Mouse (Mus musculus): ENCODE measurements around the gene Spsb4. TPM values are rescaled to one million over a fixed set of nuclear protein-coding genes. Genes with fewer than 3 reads are reported as not detected.

Gene Spsb4
- polyA plus RNA-seq, 1 experiment, result 0.43 TPM

- DNase-seq, result no peak
- Histone ChIP-seq H3K27ac (ENCODE audit: control insufficient read depth, insufficient read depth, low read length) (no peak overlapping the region), H3K27me3 (ENCODE audit: control insufficient read depth, insufficient read depth, low read length) (no peaks in the 10 kb centered on the region), H3K36me3 (ENCODE audit: control insufficient read depth, insufficient read depth, low read length) (no peaks in the 10 kb centered on the region), H3K4me3 (ENCODE audit: control insufficient read depth, insufficient read depth, low read length) (no peak overlapping the region), H3K4me1 (replicated peaks; ENCODE audit: control insufficient read depth, insufficient read depth, low read length) (no peaks in the 10 kb centered on the region)
- no peak for TF ChIP-seq CTCF (IDR thresholded peaks at IDR 0.05; ENCODE audit: borderline replicate concordance, control insufficient read depth, extremely low read depth, insufficient read depth, low read length, poor library complexity)
- TF ChIP-seq POLR2A (IDR thresholded peaks at IDR 0.05; ENCODE audit: control insufficient read depth, extremely low read depth, insufficient read depth, low read length, poor library complexity), result no peak
- WGBS, result 94% methylated on average over 11 of the region's 11 CpGs
Measured at GRCm38 (mm10) chr9:96986797-96987473, 31.7 kb downstream of the Spsb4 start.

- Histone ChIP-seq H3K4me3 (ENCODE audit: control insufficient read depth, insufficient read depth, low read length) (no peak overlapping the region), H3K36me3 (ENCODE audit: control insufficient read depth, insufficient read depth, low read length) (no peaks in the 10 kb centered on the region), H3K4me1 (replicated peaks; ENCODE audit: control insufficient read depth, insufficient read depth, low read length) (no peaks in the 10 kb centered on the region), H3K27ac (ENCODE audit: control insufficient read depth, insufficient read depth, low read length) (no peak overlapping the region), H3K27me3 (ENCODE audit: control insufficient read depth, insufficient read depth, low read length) (no peaks in the 10 kb centered on the region)
- no peak for DNase-seq
- 96% methylated on average over 8 of the region's 8 CpGs for WGBS
- TF ChIP-seq POLR2A (IDR thresholded peaks at IDR 0.05; ENCODE audit: control insufficient read depth, extremely low read depth, insufficient read depth, low read length, poor library complexity), result no peak
- TF ChIP-seq CTCF (IDR thresholded peaks at IDR 0.05; ENCODE audit: borderline replicate concordance, control insufficient read depth, extremely low read depth, insufficient read depth, low read length, poor library complexity), result no peak
Measured at GRCm38 (mm10) chr9:96984034-96984433, 34.6 kb downstream of the Spsb4 start.

GRCm38 (mm10) chr9:96982940-96983339 lies 35.7 kb downstream of the Spsb4 start:
- Histone ChIP-seq H3K4me1 (replicated peaks; ENCODE audit: control insufficient read depth, insufficient read depth, low read length) (no peaks in the 10 kb centered on the region), H3K27me3 (ENCODE audit: control insufficient read depth, insufficient read depth, low read length) (no peaks in the 10 kb centered on the region), H3K27ac (ENCODE audit: control insufficient read depth, insufficient read depth, low read length) (no peak overlapping the region), H3K4me3 (ENCODE audit: control insufficient read depth, insufficient read depth, low read length) (no peak overlapping the region), H3K36me3 (ENCODE audit: control insufficient read depth, insufficient read depth, low read length) (no peaks in the 10 kb centered on the region)
- 93% methylated on average over 3 of the region's 3 CpGs for WGBS
- DNase-seq, result no peak
- no peak for TF ChIP-seq CTCF (IDR thresholded peaks at IDR 0.05; ENCODE audit: borderline replicate concordance, control insufficient read depth, extremely low read depth, insufficient read depth, low read length, poor library complexity)
- TF ChIP-seq POLR2A (IDR thresholded peaks at IDR 0.05; ENCODE audit: control insufficient read depth, extremely low read depth, insufficient read depth, low read length, poor library complexity), result no peak

- TF ChIP-seq CTCF (IDR thresholded peaks at IDR 0.05; ENCODE audit: borderline replicate concordance, control insufficient read depth, extremely low read depth, insufficient read depth, low read length, poor library complexity), result no peak
- no peak for TF ChIP-seq POLR2A (IDR thresholded peaks at IDR 0.05; ENCODE audit: control insufficient read depth, extremely low read depth, insufficient read depth, low read length, poor library complexity)
- no peak overlapping the region for H3K4me3 ChIP-seq (ENCODE audit: control insufficient read depth, insufficient read depth, low read length)
- H3K27ac ChIP-seq (ENCODE audit: control insufficient read depth, insufficient read depth, low read length), result no peak overlapping the region
- H3K27me3 ChIP-seq (ENCODE audit: control insufficient read depth, insufficient read depth, low read length), result no peaks in the 10 kb centered on the region
- H3K4me1 ChIP-seq (replicated peaks; ENCODE audit: control insufficient read depth, insufficient read depth, low read length), result no peaks in the 10 kb centered on the region
- H3K36me3 ChIP-seq (ENCODE audit: control insufficient read depth, insufficient read depth, low read length), result no peaks in the 10 kb centered on the region
- WGBS, result 95% methylated on average over 3 of the region's 3 CpGs
- no peak for DNase-seq
Measured at GRCm38 (mm10) chr9:96982351-96982750, 36.3 kb downstream of the Spsb4 start.

GRCm38 (mm10) chr9:96981836-96982235 lies 36.8 kb downstream of the Spsb4 start:
- no peak for DNase-seq
- TF ChIP-seq POLR2A (IDR thresholded peaks at IDR 0.05; ENCODE audit: control insufficient read depth, extremely low read depth, insufficient read depth, low read length, poor library complexity), result no peak
- no peak for TF ChIP-seq CTCF (IDR thresholded peaks at IDR 0.05; ENCODE audit: borderline replicate concordance, control insufficient read depth, extremely low read depth, insufficient read depth, low read length, poor library complexity)
- Histone ChIP-seq H3K27me3 (ENCODE audit: control insufficient read depth, insufficient read depth, low read length) (no peaks in the 10 kb centered on the region), H3K36me3 (ENCODE audit: control insufficient read depth, insufficient read depth, low read length) (no peaks in the 10 kb centered on the region), H3K4me1 (replicated peaks; ENCODE audit: control insufficient read depth, insufficient read depth, low read length) (no peaks in the 10 kb centered on the region), H3K27ac (ENCODE audit: control insufficient read depth, insufficient read depth, low read length) (no peak overlapping the region), H3K4me3 (ENCODE audit: control insufficient read depth, insufficient read depth, low read length) (no peak overlapping the region)
- WGBS, result 97% methylated on average over 5 of the region's 5 CpGs

- DNase-seq, result no peak
- no peaks in the 10 kb centered on the region for H3K4me1 ChIP-seq (replicated peaks; ENCODE audit: control insufficient read depth, insufficient read depth, low read length)
- WGBS, result 69% methylated on average over 9 of the region's 9 CpGs
- no peak overlapping the region for H3K27ac ChIP-seq (ENCODE audit: control insufficient read depth, insufficient read depth, low read length)
- no peaks in the 10 kb centered on the region for H3K36me3 ChIP-seq (ENCODE audit: control insufficient read depth, insufficient read depth, low read length)
- H3K4me3 ChIP-seq (ENCODE audit: control insufficient read depth, insufficient read depth, low read length), result no peak overlapping the region
- no peaks in the 10 kb centered on the region for H3K27me3 ChIP-seq (ENCODE audit: control insufficient read depth, insufficient read depth, low read length)
- no peak for TF ChIP-seq CTCF (IDR thresholded peaks at IDR 0.05; ENCODE audit: borderline replicate concordance, control insufficient read depth, extremely low read depth, insufficient read depth, low read length, poor library complexity)
- TF ChIP-seq POLR2A (IDR thresholded peaks at IDR 0.05; ENCODE audit: control insufficient read depth, extremely low read depth, insufficient read depth, low read length, poor library complexity), result no peak
Measured at GRCm38 (mm10) chr9:96981121-96981520, 37.5 kb downstream of the Spsb4 start.
